Mouse (Mus musculus): Measurements from ENCODE around the gene Gli3.
A peak's percentile ranks its signal among the peaks of the same experiment; 100 is the strongest.

The Gli3 gene

GRCm38 (mm10) chr13:15556646-15557098 is 93.6 kb downstream of the Gli3 start:
- DNase-seq: peak in 1 of 2 experiments; percentile 11

GRCm38 (mm10) chr13:15561441-15561840 is 98.4 kb downstream of the Gli3 start:
- DNase-seq: no peak

- DNase-seq: no peak
Observed at GRCm38 (mm10) chr13:15570908-15571568, 108.0 kb downstream of the Gli3 start.

- DNase-seq: no peak
Observed at GRCm38 (mm10) chr13:15577133-15577917, 114.3 kb downstream of the Gli3 start.

GRCm38 (mm10) chr13:15580458-15580857 is 117.4 kb downstream of the Gli3 start:
- DNase-seq: no peak

- DNase-seq: no peak
Observed at GRCm38 (mm10) chr13:15585941-15586340, 122.9 kb downstream of the Gli3 start.

GRCm38 (mm10) chr13:15588278-15589272 is 125.5 kb downstream of the Gli3 start:
- peak in 1 of 2 experiments; percentile 32 for DNase-seq

- no peak for DNase-seq
Observed at GRCm38 (mm10) chr13:15590326-15590933, 127.4 kb downstream of the Gli3 start.

- peak in 1 of 2 experiments; percentile 36 for DNase-seq
Observed at GRCm38 (mm10) chr13:15596667-15597066, 133.6 kb downstream of the Gli3 start.

GRCm38 (mm10) chr13:15599741-15600140 is 136.7 kb downstream of the Gli3 start:
- DNase-seq: peak in 1 of 2 experiments; percentile 34

- DNase-seq: no peak
Observed at GRCm38 (mm10) chr13:15602161-15602560, 139.1 kb downstream of the Gli3 start.

- DNase-seq: peak; percentile 24 to 48
Observed at GRCm38 (mm10) chr13:15602677-15603221, 139.7 kb downstream of the Gli3 start.

GRCm38 (mm10) chr13:15604074-15604473 is 141.0 kb downstream of the Gli3 start:
- no peak for DNase-seq

GRCm38 (mm10) chr13:15617423-15617822 is 154.4 kb downstream of the Gli3 start:
- DNase-seq: no peak

- DNase-seq: no peak
Observed at GRCm38 (mm10) chr13:15618051-15618692, 155.1 kb downstream of the Gli3 start.

GRCm38 (mm10) chr13:15621009-15621408 is 158.0 kb downstream of the Gli3 start:
- DNase-seq: no peak

GRCm38 (mm10) chr13:15624490-15625353 is 161.7 kb downstream of the Gli3 start:
- peak; percentile 13 to 33 for DNase-seq

GRCm38 (mm10) chr13:15641548-15641947 is 178.5 kb downstream of the Gli3 start:
- DNase-seq: no peak

GRCm38 (mm10) chr13:15660502-15660901 is 197.5 kb downstream of the Gli3 start:
- no peak for DNase-seq

GRCm38 (mm10) chr13:15662375-15662774 is 199.3 kb downstream of the Gli3 start:
- no peak for DNase-seq

Measured in lung, postnatal 4 days (tissue).